Mouse (Mus musculus) ES-Bruce4 (cell line): ENCODE data around the gene Vdac1.

Source experiments
- CTCF ChIP-seq: IDR thresholded peaks from one replicate; pipeline ENCODE4 v1.8.1; 2011; ENCODE audit warnings: low read depth, low read length
- EP300 ChIP-seq: IDR thresholded peaks from 2 replicates; pipeline ENCODE4 v1.6.1; 2011; ENCODE audit warnings: low read depth, low read length; ENCODE audit not compliant: insufficient read depth
- POLR2A ChIP-seq: IDR thresholded peaks from one replicate; pipeline ENCODE4 v1.8.1; 2011; ENCODE audit warnings: low read length; ENCODE audit not compliant: insufficient read depth

GRCm38 (mm10) chr11:52355601-52356000 lies 5.1 kb upstream of the Vdac1 start:
- TF ChIP-seq CTCF (no peak), EP300 (no peak), POLR2A (no peak)
